Mouse (Mus musculus): ENCODE results near the gene Cfap97d2.

DNA sequence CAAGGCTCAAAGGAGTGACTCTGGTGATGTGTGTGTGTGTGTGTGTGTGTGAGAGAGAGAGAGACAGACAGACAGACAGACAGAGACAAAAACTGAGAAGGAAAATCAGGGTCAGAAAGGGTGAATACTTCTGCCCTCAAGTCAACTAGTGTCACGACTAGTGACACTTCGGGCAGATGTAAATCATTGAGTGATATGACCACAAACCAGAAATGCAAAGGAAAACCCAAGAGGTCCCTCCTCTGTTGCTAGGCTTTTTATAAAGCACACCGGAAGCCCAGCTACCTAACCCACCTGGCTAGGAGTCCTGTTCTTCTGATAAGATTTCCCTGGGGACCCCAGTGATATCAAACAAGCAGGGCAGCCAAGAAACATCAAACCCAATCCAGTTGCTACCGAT lies 30.6 kb upstream of the Cfap97d2 start:
- TF ChIP-seq CTCF (conservative IDR thresholded peaks at IDR 0.05; ENCODE audit: low read length) (no peak), POU5F1 (IDR thresholded peaks at IDR 0.05; ENCODE audit: borderline replicate concordance, low read length) (no peak), NANOG (IDR thresholded peaks at IDR 0.05; ENCODE audit: borderline replicate concordance, low read length) (no peak)

Data from E14TG2a.4 (cell line).